Mouse (Mus musculus) effector memory CD4-positive, alpha-beta T cell, adult 5 months (primary cell): ENCODE data around the gene Krt33b. TPM values are rescaled to one million over a fixed set of nuclear protein-coding genes. Genes with fewer than 3 reads are reported as not detected.

Experiments
- polyA plus RNA-seq: library from polyadenylated mRNA; unstranded; fragments of 100-300 nt; shearing (Covaris generic); gene quantifications from one replicate; pipeline ENCODE4 v1.2.1, GENCODE M21; 2017

Krt33b gene
- polyA plus RNA-seq = not detected

DNA sequence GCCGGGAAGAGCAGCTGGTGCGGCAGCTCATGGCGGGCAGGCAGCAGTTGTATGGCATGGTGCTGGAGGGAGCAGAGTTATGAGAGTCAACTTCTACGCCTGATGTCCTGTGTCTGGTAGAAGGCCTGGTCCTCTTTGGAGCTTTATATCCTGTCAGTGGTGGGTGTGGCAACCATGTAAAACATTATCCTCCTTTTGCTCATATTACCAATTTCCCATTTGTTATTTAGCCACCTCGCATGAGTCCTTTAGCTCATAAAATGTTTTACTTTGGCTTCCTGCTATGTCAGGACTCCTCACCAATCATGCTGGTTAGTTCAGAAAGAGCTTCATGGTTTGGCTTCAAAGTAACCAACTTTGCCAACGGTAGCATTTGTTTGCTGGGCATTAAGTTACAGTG lies at the start of gene Krt33b:
Gene Krt33b (minus strand): TSS at position 101 of the 400 bp plus-strand sequence.

DNA sequence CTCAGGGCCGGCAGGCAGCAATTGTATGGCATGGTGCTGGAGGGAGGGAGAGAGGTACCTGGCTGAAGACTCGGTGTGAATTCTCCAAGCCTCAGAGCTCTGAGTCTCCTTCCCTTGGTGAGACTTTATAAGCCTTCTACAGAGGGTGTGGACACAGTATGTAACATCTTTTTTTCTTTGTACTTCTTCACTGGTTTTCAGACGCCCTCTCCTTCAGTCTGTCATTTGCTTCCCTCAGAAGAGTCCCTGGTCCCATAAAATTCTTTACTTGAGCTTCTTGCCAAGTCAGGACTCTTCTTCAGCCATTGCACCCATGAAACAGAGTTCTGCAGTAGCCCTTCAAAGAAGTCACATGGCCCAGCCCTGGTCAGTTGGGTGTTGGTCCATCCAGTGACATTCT lies 20.8 kb upstream of the Krt33b start, which contains the start of gene Krt31:
Gene Krt31 (minus strand): TSS at position 101 of the 400 bp plus-strand sequence.

GRCm38 (mm10) chr11:100041454-100041853 lies 11.8 kb upstream of the Krt33b start, which contains the start of gene Krt34:
Gene Krt34, minus strand, starts transcription at chr11:100041554.

GRCm38 (mm10) chr11:100016112-100016511 lies 13.6 kb downstream of the Krt33b start, which contains the start of gene Krt33a:
Gene Krt33a, minus strand, starts transcription at chr11:100016212.

DNA sequence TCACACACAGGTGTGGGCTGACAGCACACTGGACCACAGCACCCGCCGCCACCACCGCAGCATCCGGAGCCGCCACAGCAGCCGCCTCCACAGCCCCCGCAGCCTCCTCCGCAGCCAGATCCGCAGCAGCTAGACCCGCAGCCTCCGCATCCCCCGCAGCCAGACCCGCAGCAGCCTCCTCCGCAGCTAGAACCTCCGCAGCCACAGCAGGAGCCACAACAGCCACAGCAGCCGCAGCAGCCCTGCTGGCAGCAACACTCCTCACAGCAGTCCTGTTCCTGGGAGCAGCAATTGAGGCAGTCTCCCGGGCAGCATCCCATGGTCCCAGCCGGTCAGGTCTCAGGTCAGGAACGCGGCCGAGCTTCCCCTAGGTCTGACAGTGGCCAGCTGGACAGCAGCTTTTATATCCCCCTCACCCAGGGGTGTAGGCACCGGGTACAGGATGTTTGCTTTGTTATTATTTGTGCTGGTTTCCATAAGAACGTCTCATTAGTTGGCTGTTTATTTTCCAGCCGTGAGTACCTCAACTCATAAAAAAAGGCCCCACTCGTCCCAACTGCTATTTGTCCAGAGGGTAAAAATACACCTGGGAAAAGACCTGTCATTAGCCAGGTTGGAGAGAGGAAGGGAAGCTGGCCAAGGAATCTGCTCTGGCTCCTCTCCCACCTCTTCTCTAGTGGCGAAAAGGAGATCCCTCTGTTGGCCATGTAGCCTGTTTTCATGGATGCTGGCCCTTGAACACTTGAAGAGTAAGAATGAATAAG lies 35.9 kb downstream of the Krt33b start, which contains the start of gene Krtap17-1:
Gene Krtap17-1 (minus strand): TSS at position 375 of the 764 bp plus-strand sequence.

DNA sequence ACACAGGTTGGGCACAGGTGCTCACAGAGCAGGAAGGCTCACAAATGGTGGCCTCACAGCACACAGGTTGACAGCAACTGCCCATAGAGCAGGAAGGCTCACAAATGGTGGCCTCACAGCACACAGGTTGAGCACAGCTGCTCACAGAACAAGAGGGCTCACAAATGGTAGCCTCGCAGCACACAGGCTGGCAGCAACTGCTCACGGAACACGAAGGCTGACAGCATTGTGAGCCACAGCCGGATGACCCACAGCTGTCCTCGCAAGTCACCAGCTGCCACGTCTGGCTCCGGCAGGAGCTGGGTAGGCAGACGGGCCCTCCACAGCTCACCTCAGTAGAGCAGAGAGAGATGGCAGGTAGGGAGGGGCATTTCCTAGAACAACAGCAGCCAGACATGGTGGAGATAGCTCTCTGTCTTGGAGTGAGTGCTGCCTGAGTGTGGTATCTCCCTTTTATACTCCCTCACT lies 43.5 kb downstream of the Krt33b start, which contains the start of gene Krtap16-1:
Gene Krtap16-1 (minus strand): TSS at position 418 of the 468 bp plus-strand sequence.

GRCm38 (mm10) chr11:99978953-99979352 lies 50.7 kb downstream of the Krt33b start, which contains the start of gene Krtap29-1:
Gene Krtap29-1, minus strand, starts transcription at chr11:99979053.

Other genes with a start within 250 kb of the Krt33b start
- not detected for gene Krtap4-8, start 249.2 kb downstream of the Krt33b start, polyA plus RNA-seq
- gene Krtap4-9, start 244.7 kb downstream of the Krt33b start, polyA plus RNA-seq = not detected
- gene Gm11596, start 236.4 kb downstream of the Krt33b start, polyA plus RNA-seq = not detected
- not detected for gene Gm11569, start 230.9 kb downstream of the Krt33b start, polyA plus RNA-seq
- gene Gm11554, start 225.4 kb downstream of the Krt33b start, polyA plus RNA-seq = not detected
- not detected for gene Krtap4-13, start 220.0 kb downstream of the Krt33b start, polyA plus RNA-seq
- gene Gm11564, start 214.2 kb downstream of the Krt33b start, polyA plus RNA-seq = not detected
- gene 2300003K06Rik, start 191.8 kb downstream of the Krt33b start, polyA plus RNA-seq = not detected
- not detected for gene Krtap4-16, start 178.3 kb downstream of the Krt33b start, polyA plus RNA-seq
- gene Gm11568, start 172.0 kb downstream of the Krt33b start, polyA plus RNA-seq = not detected
- not detected for gene Gm11559, start 165.4 kb downstream of the Krt33b start, polyA plus RNA-seq
- not detected for gene Krtap9-1, start 156.5 kb downstream of the Krt33b start, polyA plus RNA-seq
- gene Gm11567, start 150.7 kb downstream of the Krt33b start, polyA plus RNA-seq = not detected
- not detected for gene Krtap31-1, start 121.9 kb downstream of the Krt33b start, polyA plus RNA-seq
- gene Gm11565, start 115.1 kb downstream of the Krt33b start, polyA plus RNA-seq = not detected
- not detected for gene Krtap31-2, start 93.6 kb downstream of the Krt33b start, polyA plus RNA-seq
- not detected for gene Krtap9-5, start 81.4 kb downstream of the Krt33b start, polyA plus RNA-seq
- gene Krtap29-1, start 50.8 kb downstream of the Krt33b start, polyA plus RNA-seq = not detected
- gene Krtap16-1, start 43.3 kb downstream of the Krt33b start, polyA plus RNA-seq = not detected
- gene Krtap17-1, start 35.9 kb downstream of the Krt33b start, polyA plus RNA-seq = not detected
- gene Krt33a, start 13.7 kb downstream of the Krt33b start, polyA plus RNA-seq = not detected
- not detected for gene Krt34, start 11.7 kb upstream of the Krt33b start, polyA plus RNA-seq
- not detected for gene Krt31, start 20.7 kb upstream of the Krt33b start, polyA plus RNA-seq
- gene Krt32, start 58.4 kb upstream of the Krt33b start, polyA plus RNA-seq = not detected
- gene Krt35, start 66.4 kb upstream of the Krt33b start, polyA plus RNA-seq = not detected
- not detected for gene Krt36, start 75.8 kb upstream of the Krt33b start, polyA plus RNA-seq
- gene Krt13, start 91.7 kb upstream of the Krt33b start, polyA plus RNA-seq = not detected
- gene Krt15, start 106.1 kb upstream of the Krt33b start, polyA plus RNA-seq = not detected
- gene Krt19, start 118.8 kb upstream of the Krt33b start, polyA plus RNA-seq = not detected
- not detected for gene Krt9, start 163.4 kb upstream of the Krt33b start, polyA plus RNA-seq
- not detected for gene Krt14, start 177.7 kb upstream of the Krt33b start, polyA plus RNA-seq
- not detected for gene Krt16, start 219.0 kb upstream of the Krt33b start, polyA plus RNA-seq
- gene Krt17, start 231.2 kb upstream of the Krt33b start, polyA plus RNA-seq = 0.24 TPM
- gene Krt42, start 240.0 kb upstream of the Krt33b start, polyA plus RNA-seq = not detected